Mouse (Mus musculus): ENCODE measurements around the gene Tkt.

GRCm38 (mm10) chr14:30607696-30608095 is 59.5 kb downstream of the Tkt start:
- TF ChIP-seq POLR2A (IDR thresholded peaks at IDR 0.05; ENCODE audit: borderline replicate concordance, extremely low read depth, insufficient read depth, insufficient read length, poor library complexity, severe bottlenecking), result no peak
- TF ChIP-seq CTCF (IDR thresholded peaks at IDR 0.05; ENCODE audit: borderline replicate concordance, extremely low read depth, insufficient read depth, insufficient read length), result no peak

Measured in brain, embryonic 14.5 days (tissue).